Mouse (Mus musculus) thymus, adult 2 months (tissue): ENCODE results near the gene Cldn11.

ENCODE experiments used
- CTCF ChIP-seq: fragments of 200-500 bp; IDR thresholded peaks from 2 replicates; pipeline ENCODE4 v1.5.1; 2012; ENCODE audit warnings: mild to moderate bottlenecking, control low read depth, low read length, moderate library complexity, borderline replicate concordance; ENCODE audit not compliant: control insufficient read depth, poor library complexity, insufficient read depth; ENCODE audit errors: extremely low read depth
- POLR2A ChIP-seq: fragments of 200-500 bp; IDR thresholded peaks from 2 replicates; pipeline ENCODE4 v1.6.1; 2012; ENCODE audit warnings: mild to moderate bottlenecking, low read length, control low read depth, moderate library complexity; ENCODE audit not compliant: control insufficient read depth, poor library complexity, insufficient read depth; ENCODE audit errors: extremely low read depth

DNA sequence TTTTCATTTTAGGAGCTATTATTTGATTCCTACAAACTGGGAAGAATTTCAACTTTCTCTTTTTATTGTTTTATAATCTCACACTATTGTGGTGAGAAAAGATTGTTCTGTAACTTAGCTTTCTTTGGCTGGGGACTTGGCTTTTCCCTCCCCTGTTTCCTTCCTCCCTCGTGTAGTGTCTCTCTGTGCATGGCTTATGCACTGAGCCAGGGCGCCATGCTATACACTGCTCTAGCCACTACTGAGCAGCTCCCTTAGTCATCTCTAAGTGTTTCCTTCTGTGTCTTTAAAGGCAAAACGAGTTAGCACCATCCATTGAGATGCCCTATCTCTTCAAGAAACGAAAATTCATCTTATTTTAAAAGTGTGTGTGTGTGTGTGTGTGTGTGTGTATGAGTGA lies 23.4 kb upstream of the Cldn11 start:
- no peak for TF ChIP-seq CTCF
- TF ChIP-seq POLR2A: no peak
